Mouse (Mus musculus) kidney, adult 18-20 months (tissue): ENCODE measurements around the gene Agap1.

Source experiments
- DNase-seq: peaks from one replicate; pipeline ENCODE4 v3.0.0; 2021

Gene Agap1

DNA sequence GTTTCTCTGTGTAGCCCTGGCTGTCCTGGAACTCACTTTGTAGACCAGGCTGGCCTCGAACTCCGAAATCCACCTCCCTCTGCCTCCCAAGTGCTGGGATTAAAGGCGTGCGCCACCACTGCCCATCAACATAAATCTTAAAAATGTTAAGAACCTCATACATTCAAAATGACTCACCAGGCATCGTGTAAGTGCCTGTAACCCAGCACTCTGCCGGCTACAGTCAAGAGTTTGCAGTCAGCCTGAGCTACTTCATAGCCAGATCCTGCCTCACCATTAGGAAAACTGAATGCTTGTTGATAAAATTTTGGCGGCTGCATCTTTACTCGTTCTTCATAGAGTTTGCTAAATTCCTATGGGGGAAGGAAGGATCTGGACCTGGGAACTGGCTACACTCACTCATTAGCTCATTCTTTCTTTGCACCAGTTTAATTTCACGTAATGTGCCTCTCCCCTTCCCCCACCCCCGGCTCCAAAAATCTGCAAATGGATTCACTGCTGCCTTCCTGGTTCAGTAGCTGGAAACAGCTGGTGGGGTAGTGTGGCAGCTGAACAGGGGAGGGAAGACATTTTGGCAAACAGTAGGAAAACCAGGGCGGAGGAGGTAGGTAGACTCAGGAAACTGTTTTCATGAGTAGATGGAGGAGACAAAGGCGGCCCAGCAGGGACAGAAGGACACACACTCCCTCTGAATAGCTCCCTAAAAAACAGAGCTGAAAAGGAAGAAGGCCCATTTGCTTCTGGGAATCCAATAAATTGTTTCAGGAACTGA is 415.7 kb downstream of the Agap1 start:
- DNase-seq = no peak

DNA sequence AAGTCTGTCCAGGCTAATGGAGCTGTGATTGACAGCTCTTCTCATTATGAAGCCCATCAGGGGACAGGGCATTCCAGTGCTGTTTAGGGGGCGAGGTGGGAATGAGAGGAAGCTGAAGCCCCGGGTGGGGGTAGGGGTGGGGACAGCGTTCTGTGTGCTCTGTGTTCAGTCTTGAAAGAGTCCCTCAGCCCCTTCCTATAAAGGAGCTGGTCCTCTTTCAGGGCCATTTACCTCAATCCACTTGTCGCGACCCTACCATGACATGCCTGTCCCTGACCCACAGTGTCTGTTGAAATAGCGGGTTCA is 416.3 kb downstream of the Agap1 start:
- DNase-seq = no peak

DNA sequence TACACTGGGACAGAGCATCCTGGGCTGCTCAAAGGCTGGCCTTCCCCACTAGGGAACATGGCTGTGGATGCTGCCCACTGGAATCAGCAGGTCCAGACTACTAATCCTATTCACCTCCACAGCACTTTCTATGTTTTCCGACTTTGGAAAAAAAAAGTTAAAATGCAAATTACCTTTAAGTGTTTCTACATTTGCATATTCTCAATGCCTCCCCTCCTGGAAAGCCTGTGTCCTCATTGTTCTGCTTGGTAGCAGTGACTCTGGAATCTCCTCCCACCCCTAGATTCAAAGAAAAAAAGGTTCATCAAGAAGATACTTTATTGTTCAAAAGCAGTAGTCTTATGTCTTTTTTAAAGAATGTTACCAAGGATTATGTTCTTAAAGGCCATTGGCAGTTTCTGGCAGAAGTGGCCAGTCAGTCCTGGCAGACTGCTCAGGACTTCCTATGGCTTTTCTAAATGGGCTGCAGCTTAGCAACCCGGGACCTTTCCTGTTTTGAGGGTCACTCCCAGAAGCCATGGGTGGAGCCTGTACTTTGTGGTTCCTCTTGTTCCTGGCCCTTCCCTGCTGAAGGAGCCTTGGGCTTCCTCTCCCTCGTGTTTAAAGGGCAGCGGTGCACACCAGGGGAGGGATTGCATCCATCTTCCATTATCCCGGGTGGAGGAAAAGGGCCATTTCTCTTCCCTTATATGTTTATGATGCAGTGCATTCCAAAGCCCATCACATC is 421.9 kb downstream of the Agap1 start:
- peak; percentile 44 for DNase-seq

DNA sequence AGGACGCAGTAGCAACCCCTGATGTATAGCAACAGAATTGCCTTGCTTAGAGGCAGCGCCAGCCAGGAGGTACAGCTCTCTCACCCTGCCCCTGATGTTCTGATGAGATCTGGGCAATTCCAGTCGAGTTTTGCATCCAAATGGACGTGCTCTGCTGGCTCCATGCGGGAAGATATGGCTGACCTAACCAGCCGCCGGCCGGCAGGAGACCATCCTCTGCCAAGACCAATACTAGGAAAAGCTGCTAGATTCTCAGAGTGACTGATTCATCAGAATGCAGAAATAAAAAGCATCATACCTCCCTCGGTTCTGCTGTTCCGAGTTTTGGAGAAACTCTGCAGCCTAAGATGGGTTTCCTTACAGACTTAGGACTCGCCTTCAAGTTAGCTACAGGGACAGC is 423.9 kb downstream of the Agap1 start:
- DNase-seq = no peak

DNA sequence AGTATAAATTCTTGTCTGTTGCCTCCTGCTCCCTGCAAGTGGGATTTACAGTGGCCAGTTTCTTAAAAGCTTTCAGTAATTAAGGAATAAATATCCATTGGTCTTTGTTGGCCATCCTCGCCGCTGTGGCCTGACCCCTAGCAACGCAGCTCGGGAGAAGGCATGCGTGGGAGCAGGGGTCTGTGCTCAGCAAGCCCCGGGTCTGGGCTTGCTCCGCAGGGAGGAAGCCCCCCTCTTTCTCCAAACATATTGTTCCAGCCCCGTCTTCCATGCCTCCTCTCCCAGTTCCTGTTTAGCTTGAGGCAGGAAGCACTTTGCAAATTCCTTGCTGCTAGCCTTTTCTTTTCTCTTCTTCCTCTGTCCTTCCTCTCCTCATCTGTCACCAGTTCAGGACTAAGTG is 425.6 kb downstream of the Agap1 start:
- no peak for DNase-seq

DNA sequence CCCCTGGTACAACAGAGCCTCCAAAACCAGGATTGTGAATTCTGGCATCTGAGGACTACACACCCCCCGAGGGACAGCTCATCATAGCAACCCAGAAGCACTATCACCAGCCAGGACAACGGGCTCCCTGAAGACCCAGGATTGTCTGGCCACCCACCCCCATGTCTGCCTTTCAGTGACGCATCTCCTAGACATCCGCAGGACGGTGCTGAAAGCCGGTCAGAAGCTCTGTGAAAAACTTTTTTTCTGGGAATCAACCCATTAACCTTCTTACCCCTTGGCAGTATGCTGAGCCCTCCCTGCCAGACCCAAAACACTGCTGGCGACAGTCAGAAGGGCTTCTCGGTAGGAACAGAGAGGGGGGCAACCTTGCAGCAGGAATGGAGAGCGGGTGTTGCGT is 426.2 kb downstream of the Agap1 start:
- no peak for DNase-seq

DNA sequence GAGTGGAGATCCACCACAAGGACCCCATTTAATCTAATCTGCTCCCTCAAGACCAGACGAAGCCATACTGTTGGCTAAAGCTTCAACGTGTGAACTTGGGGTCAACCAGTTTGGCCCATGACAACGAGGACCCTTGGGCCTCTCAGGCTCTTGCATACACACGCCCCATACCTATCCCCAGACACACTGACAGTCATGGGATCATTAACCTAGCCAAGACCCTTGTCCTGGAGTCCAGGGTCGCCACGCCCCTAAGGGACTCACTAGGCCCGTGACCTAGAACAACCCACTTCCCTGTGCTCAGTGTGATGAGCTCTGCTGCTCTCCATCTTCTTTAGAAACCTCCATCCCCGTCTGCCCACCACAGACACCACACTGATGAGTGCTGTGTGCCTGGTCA is 429.7 kb downstream of the Agap1 start:
- no peak for DNase-seq

DNA sequence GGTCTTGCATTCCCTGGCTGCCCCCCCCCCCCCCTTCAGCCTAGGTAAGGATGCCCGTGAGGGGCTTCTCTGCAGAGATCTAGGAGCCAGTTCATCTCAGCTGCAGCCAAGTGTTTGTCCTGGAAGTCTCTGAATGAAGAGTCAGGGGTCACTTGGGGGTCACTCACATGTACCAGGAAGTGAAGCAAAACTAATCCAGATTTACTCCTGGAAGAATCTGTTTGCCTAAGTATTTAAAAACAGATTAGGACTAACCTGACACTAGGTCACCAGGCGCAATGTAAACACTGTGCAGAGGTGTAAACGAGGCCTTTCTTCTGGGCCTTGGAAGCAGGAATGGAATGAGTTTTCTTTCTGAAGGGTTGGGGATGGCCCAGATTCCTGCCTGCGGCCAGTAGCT is 431.1 kb downstream of the Agap1 start:
- no peak for DNase-seq

DNA sequence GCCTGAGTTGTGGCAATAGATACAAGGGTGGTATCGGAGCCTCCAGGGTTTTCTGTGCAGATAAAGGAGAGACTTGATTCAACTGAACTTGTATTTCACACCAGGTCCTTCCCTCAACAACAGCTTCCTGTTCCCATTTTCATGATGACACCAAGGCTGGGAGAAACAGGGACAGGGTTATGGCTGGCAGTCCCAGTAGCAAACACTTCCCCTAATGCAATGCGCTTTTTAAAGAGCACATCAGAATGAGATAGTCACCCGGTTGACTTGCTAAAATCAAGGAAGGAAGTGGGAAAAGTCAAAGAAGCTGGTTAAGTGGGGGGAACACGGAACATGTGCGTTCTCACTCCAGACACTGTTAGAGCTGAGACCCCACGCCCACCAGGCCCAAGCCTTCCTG is 436.8 kb downstream of the Agap1 start:
- no peak for DNase-seq

DNA sequence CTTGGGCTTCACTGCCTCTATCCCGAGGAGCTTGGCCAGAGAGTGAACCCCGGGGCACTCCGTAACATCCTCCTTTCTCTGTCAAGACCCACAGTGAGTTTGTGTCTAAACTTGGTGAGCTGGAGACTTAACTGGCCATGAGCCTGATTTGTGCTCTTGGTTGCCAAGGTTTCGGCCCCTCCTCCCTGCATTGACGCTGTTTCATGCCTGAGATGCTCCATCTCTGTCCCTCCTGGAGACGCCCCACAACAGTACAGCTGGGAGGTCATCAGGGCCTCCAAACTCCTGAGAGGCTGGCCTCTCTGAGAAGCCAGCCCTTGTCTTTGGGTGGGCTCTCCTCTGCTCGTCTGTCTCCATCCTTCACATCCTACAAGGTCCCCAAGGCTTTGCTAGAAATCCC is 437.7 kb downstream of the Agap1 start:
- DNase-seq = no peak

DNA sequence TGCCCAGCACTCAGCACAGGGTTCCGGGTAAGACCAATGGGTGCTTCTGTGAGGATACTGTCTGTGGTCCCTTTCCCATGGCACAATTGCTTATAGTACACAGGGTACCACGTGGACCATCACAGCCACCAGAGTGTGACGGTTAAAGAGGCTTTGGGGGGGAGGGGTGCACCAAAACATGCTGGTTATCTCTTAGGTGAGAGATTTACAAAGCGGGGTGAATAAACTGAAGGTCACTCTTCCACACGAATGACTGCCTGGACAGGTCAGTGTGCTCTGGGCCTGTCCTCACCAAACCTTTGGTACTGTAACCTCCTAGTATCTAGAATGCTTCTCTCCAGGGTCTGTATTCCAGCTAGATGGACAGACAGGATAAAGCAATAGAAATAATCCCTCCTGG is 441.2 kb downstream of the Agap1 start:
- DNase-seq = no peak

DNA sequence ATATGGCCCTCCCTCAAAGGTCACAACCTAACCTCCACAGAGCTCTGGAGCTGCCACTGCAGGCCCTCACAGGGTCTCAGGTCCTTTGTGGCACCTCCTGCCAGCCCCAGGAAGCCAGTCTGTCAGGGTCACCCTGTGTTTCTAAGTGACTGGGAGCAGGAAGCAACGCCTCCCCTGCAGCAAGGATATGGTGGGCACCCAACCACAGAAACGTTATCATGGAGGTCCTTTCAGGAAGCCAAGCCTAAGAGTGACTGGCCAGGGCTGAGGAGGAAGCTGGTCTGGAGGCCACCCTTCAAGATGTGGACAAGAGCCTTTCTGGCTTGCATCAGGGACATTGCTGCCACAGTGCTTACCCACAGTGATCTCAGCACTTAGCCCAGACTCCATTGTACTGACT is 444.4 kb downstream of the Agap1 start:
- no peak for DNase-seq

DNA sequence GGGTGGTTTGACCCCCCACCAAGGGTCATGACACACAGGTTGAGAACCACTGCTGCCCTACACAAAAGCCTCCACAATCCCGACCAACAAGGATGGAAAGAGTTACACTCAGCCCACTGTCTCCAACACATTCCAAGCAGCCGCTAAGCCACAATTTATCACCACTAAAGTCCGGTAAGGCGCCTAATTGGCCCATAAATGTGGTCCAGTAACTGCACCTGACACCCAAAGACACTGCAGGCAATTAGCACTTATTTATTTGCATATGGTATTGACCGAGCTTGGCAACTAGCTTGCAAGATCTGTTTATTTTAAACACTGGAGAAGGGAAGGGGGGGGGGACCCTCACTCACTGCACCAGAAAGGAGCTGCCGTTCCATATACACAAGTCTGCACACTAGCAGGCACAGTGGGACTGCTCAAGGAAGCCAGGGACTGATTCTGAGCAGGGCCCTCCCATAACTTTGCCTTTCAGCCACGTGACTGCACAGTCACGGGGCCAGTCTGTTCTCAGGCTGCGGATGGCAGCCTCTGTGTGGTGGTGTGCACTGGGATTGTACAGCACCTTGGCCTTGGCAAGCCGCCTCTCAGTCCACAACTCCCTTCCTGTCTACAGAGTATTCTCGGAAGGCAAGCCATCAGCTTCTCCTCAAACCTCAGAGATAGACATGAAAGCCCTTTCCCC is 445.3 kb downstream of the Agap1 start:
- DNase-seq = peak; percentile 28

DNA sequence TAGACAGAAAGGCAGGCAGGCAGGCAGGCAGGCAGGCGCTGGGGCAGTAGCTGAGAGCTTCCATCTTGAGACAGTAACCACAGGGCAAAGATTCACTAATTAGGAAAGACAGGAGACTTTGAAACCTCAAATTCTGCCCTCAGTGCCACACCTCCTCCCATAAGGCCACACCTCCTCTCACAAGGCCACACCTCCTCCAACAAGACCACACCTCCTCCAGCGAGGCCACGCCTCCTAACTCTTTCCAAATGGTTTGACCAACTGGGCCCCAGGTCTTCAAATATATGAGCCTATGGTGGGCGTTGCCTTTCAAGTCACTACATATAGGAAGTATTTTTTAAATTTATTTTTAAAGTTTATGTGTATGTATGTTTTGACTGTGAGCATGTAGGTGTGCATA is 446.8 kb downstream of the Agap1 start:
- no peak for DNase-seq

DNA sequence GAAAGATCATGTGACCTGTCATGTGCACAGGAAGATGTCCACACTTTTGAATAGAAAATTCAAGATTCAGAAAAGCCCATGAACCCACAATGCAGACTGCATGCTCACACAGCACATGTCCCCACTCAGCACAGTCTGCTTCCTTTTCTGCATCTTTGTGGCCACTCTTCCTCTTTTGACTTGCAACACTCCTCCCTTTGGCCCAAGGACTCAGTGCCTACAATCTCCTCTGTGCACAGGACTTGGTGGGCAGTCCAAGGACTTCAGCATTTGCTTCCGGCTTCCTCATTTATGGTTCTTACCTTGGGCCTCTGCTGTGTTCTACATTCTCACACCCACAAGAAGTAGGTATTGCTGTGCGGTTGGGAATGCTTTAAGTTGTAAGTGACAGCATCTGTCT is 447.6 kb downstream of the Agap1 start:
- no peak for DNase-seq

DNA sequence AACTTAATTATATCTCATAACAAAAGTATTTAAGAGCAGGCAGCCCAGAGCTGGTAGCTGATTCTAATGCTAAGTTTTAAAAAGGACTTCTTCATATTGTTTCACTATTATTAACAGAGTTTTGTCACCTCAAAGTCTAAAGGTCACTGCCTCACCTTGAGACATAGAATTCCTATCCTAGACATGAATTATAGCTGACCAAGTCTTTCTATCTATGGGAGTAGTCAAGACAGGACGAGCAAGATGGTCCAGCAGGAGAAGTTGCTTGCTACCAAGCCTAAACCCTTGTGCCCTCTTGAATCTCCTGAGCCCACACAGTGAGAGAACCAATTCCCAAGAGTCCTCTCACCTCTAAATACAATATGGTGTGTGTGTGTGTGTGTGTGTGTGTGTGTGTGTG is 448.0 kb downstream of the Agap1 start:
- no peak for DNase-seq

DNA sequence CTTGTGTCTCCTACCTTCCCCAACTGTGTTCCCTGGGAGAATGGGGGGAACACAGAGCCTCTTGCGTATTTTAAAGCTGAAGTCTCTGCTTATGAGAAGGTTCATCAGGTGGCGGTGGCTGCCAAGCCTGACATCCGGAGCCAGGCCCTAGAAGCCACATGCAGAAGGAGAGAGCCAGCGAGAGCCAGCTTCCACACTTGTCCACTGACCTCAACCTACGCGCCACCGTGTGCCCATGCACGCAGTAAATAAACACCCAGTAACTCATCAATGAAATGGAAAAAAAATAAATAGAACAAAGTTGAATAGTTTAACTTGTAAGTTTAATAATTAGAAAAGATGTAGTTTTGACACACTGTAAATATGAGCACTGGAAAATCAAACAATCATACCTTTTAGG is 455.2 kb downstream of the Agap1 start:
- no peak for DNase-seq

DNA sequence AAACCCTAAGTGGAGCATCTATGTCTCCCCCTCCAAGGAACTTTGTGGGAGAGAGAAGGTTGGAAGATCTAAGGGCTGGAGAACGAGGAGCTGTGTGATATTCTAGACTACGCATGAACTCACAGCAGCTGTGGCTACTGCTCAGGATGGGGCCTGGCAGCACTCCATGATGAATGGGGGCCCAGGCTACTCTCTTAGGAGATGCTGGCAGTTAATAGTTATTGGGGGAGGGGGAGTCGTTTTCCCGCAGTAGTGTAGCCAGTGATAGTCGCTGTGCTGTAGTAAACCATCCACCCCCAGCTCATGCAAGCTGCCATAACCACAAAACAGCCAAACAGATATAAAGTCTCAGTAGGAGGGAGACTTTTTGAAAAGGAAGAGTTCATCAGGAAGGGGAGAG is 457.8 kb downstream of the Agap1 start:
- no peak for DNase-seq

DNA sequence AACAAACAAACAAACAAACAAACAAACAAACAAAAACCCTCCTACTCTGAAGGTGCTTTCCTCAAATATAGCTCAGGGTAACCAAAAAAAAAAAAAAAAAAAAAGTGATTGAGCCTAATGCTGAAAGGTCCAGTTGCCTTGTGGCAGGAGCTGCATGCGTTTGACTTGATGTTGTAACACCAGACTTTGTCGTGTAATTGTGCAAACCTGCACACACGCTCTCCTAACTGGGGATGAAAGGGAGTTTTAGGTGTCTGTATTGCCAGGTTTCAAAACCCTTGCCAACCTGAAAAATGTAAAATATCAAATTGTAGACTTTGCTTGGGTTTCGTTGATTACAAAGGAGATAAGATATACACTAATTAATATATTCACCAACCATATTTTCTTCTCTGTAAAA is 459.0 kb downstream of the Agap1 start:
- no peak for DNase-seq

DNA sequence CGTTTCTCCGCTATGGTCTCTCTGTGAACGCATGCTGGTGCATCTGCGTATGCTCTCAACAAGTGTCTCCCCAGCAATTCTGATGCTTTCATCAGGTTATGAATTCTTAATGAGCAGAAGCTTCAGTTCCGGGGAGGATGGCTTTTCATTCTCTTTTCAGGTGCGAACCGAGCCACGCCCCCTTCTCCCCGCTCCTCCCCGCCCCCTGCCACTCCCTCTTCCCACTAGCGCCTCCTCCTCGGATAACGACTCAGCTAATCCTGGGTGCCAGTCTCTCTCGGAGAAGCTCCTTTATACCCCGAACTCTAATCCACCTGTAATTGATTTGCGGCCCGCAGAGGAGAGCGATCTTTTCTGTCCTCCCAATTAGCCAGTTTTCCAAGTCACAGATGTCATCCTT is 463.5 kb downstream of the Agap1 start:
- DNase-seq = no peak

DNA sequence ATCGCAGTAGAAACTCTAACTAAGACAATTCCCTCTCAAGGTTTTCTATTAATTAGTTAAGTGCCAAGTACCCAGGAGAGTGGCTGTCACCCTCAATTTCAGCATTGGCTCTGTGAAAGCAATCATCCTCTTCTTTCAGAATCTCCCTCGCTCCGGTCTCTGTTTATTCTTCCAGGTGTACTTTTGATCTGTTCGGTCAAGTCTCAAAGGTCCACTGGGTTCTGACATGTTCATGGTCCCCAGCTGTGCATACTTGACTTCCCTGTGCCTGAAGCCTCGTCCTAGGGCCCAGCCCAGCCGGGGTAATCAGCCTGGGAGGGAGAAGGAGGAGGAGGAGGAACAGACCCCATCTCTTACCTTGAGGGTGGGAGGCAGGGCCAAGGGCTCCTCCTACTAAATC is 464.6 kb downstream of the Agap1 start:
- no peak for DNase-seq

DNA sequence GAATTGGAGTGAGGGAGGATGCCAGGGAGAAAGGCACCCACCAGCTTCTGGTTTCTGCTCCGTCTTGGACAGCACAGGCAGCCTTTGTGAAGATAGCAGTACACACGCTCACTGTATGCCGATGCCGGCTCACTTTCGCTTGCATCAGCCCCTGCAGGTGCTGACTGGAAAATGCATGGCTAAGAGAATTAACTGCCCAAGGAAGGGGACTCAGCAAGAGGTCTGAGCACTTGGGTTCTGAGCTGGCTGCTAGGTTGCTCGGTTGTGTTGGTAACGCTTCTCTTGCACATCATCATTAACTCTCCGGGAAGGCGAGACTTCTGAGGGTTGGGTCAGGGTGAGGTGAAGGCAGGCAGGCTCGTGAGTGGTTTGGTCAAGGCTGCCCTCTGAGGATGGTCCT is 467.2 kb downstream of the Agap1 start:
- no peak for DNase-seq

DNA sequence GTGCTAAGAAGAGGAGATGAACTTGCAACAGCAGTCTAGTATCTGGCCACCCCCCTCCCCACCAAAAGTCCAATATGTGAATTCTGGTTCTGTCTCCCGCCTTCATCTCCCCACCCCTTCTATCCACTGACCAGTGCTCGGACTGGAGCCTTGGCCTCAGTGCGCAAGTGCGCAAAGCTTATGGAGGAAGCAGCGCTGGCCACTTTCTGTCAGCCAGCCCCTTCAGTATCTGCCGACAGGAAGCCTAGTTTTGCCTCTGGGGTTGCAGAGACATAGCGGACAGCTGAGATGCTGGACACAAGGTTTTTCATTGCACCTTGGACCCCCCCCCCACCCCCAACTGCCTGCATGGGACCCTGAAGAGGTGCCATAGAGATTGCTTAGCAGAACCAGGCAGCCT is 467.7 kb downstream of the Agap1 start:
- no peak for DNase-seq

DNA sequence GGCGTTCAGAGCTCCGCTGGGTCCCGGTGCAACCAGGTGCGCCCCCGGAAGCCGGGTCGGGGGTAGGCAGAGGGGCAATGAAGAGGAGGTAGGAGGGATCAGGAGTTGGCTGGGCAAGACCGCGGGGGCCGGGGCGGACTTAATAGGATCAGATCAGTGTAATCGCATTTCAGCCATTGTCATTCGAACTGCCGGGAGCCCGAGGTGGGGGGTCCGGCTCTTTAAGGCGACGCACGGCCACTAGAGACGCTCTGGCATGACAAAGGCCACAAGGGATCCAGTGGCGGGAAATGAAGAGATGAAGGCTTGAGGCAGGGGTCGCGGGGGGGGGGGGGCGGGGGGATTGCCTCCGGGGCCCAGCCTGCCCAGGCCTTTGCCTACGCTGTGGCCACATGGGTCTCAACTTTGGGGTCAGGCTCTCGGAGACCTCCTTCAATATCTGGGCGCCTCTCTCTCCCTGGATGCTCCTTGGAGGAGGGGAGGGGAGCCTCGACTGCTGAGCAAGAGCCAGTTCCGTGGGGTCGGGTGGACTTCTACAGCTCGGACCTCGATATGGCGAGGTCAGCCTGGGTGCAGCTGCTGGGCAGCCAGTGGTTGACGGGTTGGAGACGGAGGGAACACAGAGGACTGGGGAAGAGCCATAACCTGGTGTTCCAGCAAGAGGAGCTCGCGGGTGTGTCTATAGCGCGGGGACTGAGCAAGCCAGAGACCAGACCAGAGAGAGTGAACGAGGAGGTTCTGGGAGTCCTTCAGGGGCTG is 468.5 kb downstream of the Agap1 start:
- DNase-seq = no peak
